ENCODE assay signal across 13 mouse cellular contexts in the genomic region with DNA sequence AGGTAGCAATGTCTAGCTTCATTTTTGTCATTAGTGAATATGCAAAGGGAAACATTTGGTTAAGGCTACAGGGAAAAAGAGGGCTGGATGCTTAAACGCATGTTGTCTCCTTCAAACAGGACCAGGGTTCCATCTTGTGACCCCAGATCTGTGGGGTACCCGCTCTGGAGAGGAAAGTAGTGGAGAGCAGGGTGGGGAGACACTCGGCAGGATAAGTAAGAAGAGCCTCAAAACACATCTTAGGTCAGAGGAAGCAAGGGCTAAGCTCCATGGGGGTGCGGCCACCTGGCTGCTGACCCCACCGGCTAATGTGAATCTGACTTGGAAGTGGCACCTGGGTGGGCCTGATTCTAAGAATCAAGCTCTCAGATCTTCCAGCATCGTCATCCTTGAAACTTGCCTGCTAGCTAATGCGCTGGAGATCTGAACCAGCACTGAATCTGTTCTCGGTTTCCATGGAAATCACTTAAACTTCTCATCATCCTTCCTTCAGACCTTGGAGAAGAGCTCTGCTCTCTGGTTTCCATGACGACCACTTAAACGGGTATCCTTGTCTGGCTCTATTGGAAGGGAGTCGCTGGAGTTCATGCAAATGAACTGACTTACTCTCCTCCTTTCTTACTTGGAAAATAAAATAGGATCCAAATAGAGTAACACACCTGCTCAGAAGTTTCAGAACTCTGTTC. TPM values are rescaled to one million over a fixed set of nuclear protein-coding genes. Genes with fewer than 3 reads are reported as not detected.
DNase-seq lines count a peak whose midpoint lies in the region; ATAC-seq lines count a peak whose summit lies in the region.
"Had no signal": no experiment of that assay in that cellular context is flagged by ENCODE, and none has a peak within 500 bp of the region (broad histone marks: within the 10 kb centered on the region; RNA-seq: fewer than 3 reads in every experiment).

No protein-coding gene starts in this region.

- intact Hi-C loops in heart, postnatal 14 days (cut with DNase I) = no loop called here

- H3K4me3 ChIP-seq in embryonic facial prominence, embryonic 11.5 days (ENCODE audit: low read depth, low read length) = no peak overlapping the region
- no peak overlapping the region for H3K4me3 ChIP-seq in embryonic facial prominence, embryonic 10.5 days
- H3K4me3 ChIP-seq in midbrain, embryonic 11.5 days (ENCODE audit: low read depth, low read length) = no peak overlapping the region
- H3K4me3 ChIP-seq: liver, embryonic 12.5 days had no signal

- no peak overlapping the region for H3K9ac ChIP-seq in embryonic facial prominence, embryonic 11.5 days (replicated peaks; ENCODE audit: low read length)
- no peak overlapping the region for H3K9ac ChIP-seq in midbrain, embryonic 11.5 days (ENCODE audit: low read length)
- H3K9ac ChIP-seq: liver, embryonic 12.5 days had no signal

- DNase-seq in embryonic facial prominence, embryonic 11.5 days (ENCODE audit: low spot score) = peak; percentile 47
- DNase-seq in embryonic facial prominence, embryonic 10.5 days (ENCODE audit: low spot score) = no peak
- DNase-seq in right cerebral cortex, adult 2 months (ENCODE audit: low spot score in 2 of 2) = peak; percentile 44 to 56
- no peak for DNase-seq in right cerebral cortex, postnatal 14 days
- DNase-seq in midbrain, embryonic 11.5 days (ENCODE audit: low spot score, missing footprints) = peak; percentile 81
- DNase-seq in urinary bladder, postnatal 25 days (ENCODE audit: low spot score) = no peak
- no peak for DNase-seq in cerebellum, postnatal 4 days (ENCODE audit: low spot score in 2 of 2)
- no peak for DNase-seq in heart, postnatal 14 days
- DNase-seq: adrenal gland, postnatal 14 days; cerebellum, adult 2 months; thymus, postnatal 25 days had no signal

- 50% methylated on average over 11 of the region's 11 CpGs for WGBS in embryonic facial prominence, embryonic 11.5 days
- 55% methylated on average over 11 of the region's 11 CpGs for WGBS in embryonic facial prominence, embryonic 10.5 days
- 33% methylated on average over 11 of the region's 11 CpGs for WGBS in midbrain, embryonic 11.5 days

- H3K4me1 ChIP-seq in embryonic facial prominence, embryonic 11.5 days (ENCODE audit: control insufficient read depth, insufficient read depth, low read length) = no peaks in the 10 kb centered on the region
- peaks cover 11% of the 10 kb centered on the region for H3K4me1 ChIP-seq in embryonic facial prominence, embryonic 10.5 days
- H3K4me1 ChIP-seq in midbrain, embryonic 11.5 days (ENCODE audit: control insufficient read depth, insufficient read depth, low read length) = peaks cover 10% of the 10 kb centered on the region; the same call in 1 of the 2 replicates
- H3K4me1 ChIP-seq: liver, embryonic 12.5 days had no signal

- H3K4me2 ChIP-seq in embryonic facial prominence, embryonic 11.5 days (ENCODE audit: low read depth, low read length) = no peak overlapping the region
- H3K4me2 ChIP-seq in midbrain, embryonic 11.5 days = no peak overlapping the region
- H3K4me2 ChIP-seq: liver, embryonic 12.5 days had no signal

- no peak for ATAC-seq in embryonic facial prominence, embryonic 11.5 days (replicated peaks; ENCODE audit: insufficient number of reproducible peaks, low FRiP score, low TSS enrichment, low read depth)
- peak; percentile 72; the same call in 1 of the 2 replicates for ATAC-seq in midbrain, embryonic 11.5 days (ENCODE audit: low FRiP score)
- ATAC-seq: liver, embryonic 12.5 days had no signal

- no peak overlapping the region for H3K27ac ChIP-seq in embryonic facial prominence, embryonic 11.5 days (replicated peaks; ENCODE audit: low read depth, low read length)
- H3K27ac ChIP-seq in embryonic facial prominence, embryonic 10.5 days (replicated peaks) = no peak overlapping the region
- no peak overlapping the region for H3K27ac ChIP-seq in midbrain, embryonic 11.5 days (ENCODE audit: low read depth, low read length)
- H3K27ac ChIP-seq: liver, embryonic 12.5 days had no signal

- H3K36me3 ChIP-seq in embryonic facial prominence, embryonic 11.5 days (replicated peaks; ENCODE audit: control insufficient read depth, insufficient read depth, low read depth, low read length) = no peaks in the 10 kb centered on the region
- no peaks in the 10 kb centered on the region for H3K36me3 ChIP-seq in embryonic facial prominence, embryonic 10.5 days (replicated peaks)
- no peaks in the 10 kb centered on the region for H3K36me3 ChIP-seq in midbrain, embryonic 11.5 days (ENCODE audit: control insufficient read depth, insufficient read depth, low read length)
- H3K36me3 ChIP-seq: liver, embryonic 12.5 days had no signal

- H3K27me3 ChIP-seq in embryonic facial prominence, embryonic 11.5 days (ENCODE audit: control insufficient read depth, insufficient read depth, low read length) = no peaks in the 10 kb centered on the region
- no peaks in the 10 kb centered on the region for H3K27me3 ChIP-seq in embryonic facial prominence, embryonic 10.5 days (replicated peaks; ENCODE audit: low read depth, poor library complexity, severe bottlenecking)
- H3K27me3 ChIP-seq in midbrain, embryonic 11.5 days (ENCODE audit: control insufficient read depth, insufficient read depth, low read length) = no peaks in the 10 kb centered on the region
- H3K27me3 ChIP-seq: liver, embryonic 12.5 days had no signal

- H3K9me3 ChIP-seq in embryonic facial prominence, embryonic 11.5 days (replicated peaks; ENCODE audit: control insufficient read depth, low read length) = no peaks in the 10 kb centered on the region
- no peaks in the 10 kb centered on the region for H3K9me3 ChIP-seq in embryonic facial prominence, embryonic 10.5 days
- no peaks in the 10 kb centered on the region for H3K9me3 ChIP-seq in midbrain, embryonic 11.5 days (ENCODE audit: control insufficient read depth, low read length)
- H3K9me3 ChIP-seq: liver, embryonic 12.5 days had no signal

RNA-seq across cellular contexts. Expression of gene Wdr95, which starts 32.6 kb away (rescaled TPM):
- 0.18 TPM in 1 of 2 replicates, not detected in the other for polyA plus RNA-seq in embryonic facial prominence, embryonic 11.5 days (2014; fragmentation: Nextera tagmentation; extraction: Ambion mirVana)
- not detected in 2 replicates for polyA plus RNA-seq in embryonic facial prominence, embryonic 10.5 days (2016; fragmentation: Nextera tagmentation; extraction: Ambion mirVana)
- polyA plus RNA-seq in midbrain, embryonic 11.5 days (2014; fragmentation: Nextera tagmentation; extraction: Ambion mirVana) = 0.08 and 0.33 TPM in 2 replicates
- not detected for total RNA-seq in heart, postnatal 14 days (2021)
- total RNA-seq: adrenal gland, postnatal 14 days; MEL had no signal
- polyA plus RNA-seq: liver, embryonic 12.5 days had no signal

Comparison
In these comparisons a context has a peak if more than half of its experiments do, and no peak if none do; other contexts are left out.
1. DNase-seq: peak in embryonic facial prominence, embryonic 11.5 days (single experiment), right cerebral cortex, adult 2 months (2 of 2) and midbrain, embryonic 11.5 days (single experiment); none in embryonic facial prominence, embryonic 10.5 days (single experiment), right cerebral cortex, postnatal 14 days (single experiment), urinary bladder, postnatal 25 days (single experiment), cerebellum, postnatal 4 days (0 of 2) and heart, postnatal 14 days (0 of 2).